Mouse (Mus musculus): ENCODE measurements around the gene Dcaf10. TPM values are rescaled to one million over a fixed set of nuclear protein-coding genes. Genes with fewer than 3 reads are reported as not detected.

Dcaf10 gene
- polyA plus RNA-seq, 1 experiment from 2014 or later = 15.6 TPM

GRCm38 (mm10) chr4:45421519-45422260 is 79.8 kb downstream of the Dcaf10 start:
- H3K4me1 ChIP-seq (replicated peaks) = peaks cover 32% of the 10 kb centered on the region

DNA sequence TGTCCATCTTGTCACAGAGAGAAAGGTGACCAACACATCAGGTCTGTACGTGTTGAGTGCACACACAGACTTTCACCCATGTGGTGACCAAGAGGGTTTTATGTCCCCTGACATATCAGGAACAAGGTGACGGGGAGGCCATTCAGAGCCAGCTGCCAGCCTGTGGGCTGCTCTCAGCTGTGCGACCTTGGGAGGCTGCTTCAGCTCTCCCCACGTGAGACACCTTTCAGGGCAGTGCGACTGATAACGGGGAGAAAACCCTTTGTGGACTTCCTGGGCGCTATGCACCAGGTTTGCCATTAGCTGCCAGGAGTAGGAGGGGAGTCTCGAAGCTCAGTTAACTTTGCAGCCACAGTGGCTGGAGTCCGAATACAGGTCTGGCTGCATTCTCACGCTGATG is 80.7 kb downstream of the Dcaf10 start:
- Histone ChIP-seq H3K9me3 (replicated peaks) (no peaks in the 10 kb centered on the region), H3K4me3 (no peak overlapping the region), H3K9ac (0 out of 2 replicates have a peak overlapping the region, but pooled peaks have one; percentile 1), H3K4me1 (replicated peaks) (peaks cover 32% of the 10 kb centered on the region), H3K4me2 (no peak overlapping the region), H3K36me3 (peaks cover 8% of the 10 kb centered on the region; the same call in 1 of the 2 replicates), H3K27me3 (replicated peaks) (no peaks in the 10 kb centered on the region), H3K27ac (ENCODE audit: poor library complexity, severe bottlenecking) (peak overlapping the region; percentile 36; the same call in 1 of the 2 replicates)
- WGBS = 52% methylated on average over 10 of the region's 10 CpGs
- no peak for ATAC-seq (ENCODE audit: insufficient number of reproducible peaks, low FRiP score)

More at GRCm38 (mm10) chr4:45421519-45422260, 79.8 kb downstream of the Dcaf10 start:
- WGBS = 80% methylated on average over 11 of the region's 11 CpGs
- Histone ChIP-seq H3K36me3 (peaks cover 8% of the 10 kb centered on the region; the same call in 1 of the 2 replicates), H3K27ac (ENCODE audit: poor library complexity, severe bottlenecking) (no peak overlapping the region), H3K9me3 (replicated peaks) (no peaks in the 10 kb centered on the region), H3K9ac (no peak overlapping the region), H3K4me3 (no peak overlapping the region), H3K27me3 (replicated peaks) (no peaks in the 10 kb centered on the region), H3K4me2 (no peak overlapping the region)
- ATAC-seq (ENCODE audit: insufficient number of reproducible peaks, low FRiP score) = no peak

DNA sequence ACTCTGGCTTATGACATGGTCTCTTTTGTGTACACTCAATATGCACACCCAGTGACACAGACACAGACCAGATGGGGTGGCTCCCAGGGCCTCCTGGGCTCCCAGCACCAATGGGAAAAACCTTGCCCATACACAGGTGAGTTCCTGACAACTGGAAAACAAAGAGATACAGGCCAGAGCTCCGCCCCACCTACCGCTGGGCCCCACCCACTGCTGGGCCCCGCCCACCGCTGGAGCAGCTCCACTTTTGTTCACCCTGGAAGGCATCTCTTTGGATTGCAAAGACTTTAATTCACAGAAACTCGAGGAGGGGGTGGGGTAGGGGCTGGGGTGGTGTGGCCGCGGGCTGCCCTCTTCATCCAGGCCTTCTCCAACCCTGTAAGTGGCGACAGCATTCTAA is 81.5 kb downstream of the Dcaf10 start:
- Histone ChIP-seq H3K27ac (ENCODE audit: poor library complexity, severe bottlenecking) (no peak overlapping the region), H3K4me2 (no peak overlapping the region), H3K4me3 (no peak overlapping the region), H3K36me3 (peaks cover 8% of the 10 kb centered on the region; the same call in 1 of the 2 replicates), H3K4me1 (replicated peaks) (peaks cover 32% of the 10 kb centered on the region), H3K27me3 (replicated peaks) (no peaks in the 10 kb centered on the region), H3K9ac (no peak overlapping the region), H3K9me3 (replicated peaks) (no peaks in the 10 kb centered on the region)
- 44% methylated on average over 8 of the region's 8 CpGs for WGBS
- ATAC-seq (ENCODE audit: insufficient number of reproducible peaks, low FRiP score) = peak; percentile 43; the same call in 1 of the 2 replicates

- Histone ChIP-seq H3K27ac (ENCODE audit: poor library complexity, severe bottlenecking) (no peak overlapping the region), H3K4me2 (no peak overlapping the region), H3K9ac (no peak overlapping the region), H3K4me3 (no peak overlapping the region), H3K27me3 (replicated peaks) (no peaks in the 10 kb centered on the region), H3K36me3 (peaks cover 12% of the 10 kb centered on the region; the same call in 1 of the 2 replicates), H3K9me3 (replicated peaks) (no peaks in the 10 kb centered on the region), H3K4me1 (replicated peaks) (peaks cover 29% of the 10 kb centered on the region)
- no peak for ATAC-seq (ENCODE audit: insufficient number of reproducible peaks, low FRiP score)
- WGBS = 77% methylated on average over 13 of the region's 13 CpGs
Observed at GRCm38 (mm10) chr4:45426724-45427457, 85.0 kb downstream of the Dcaf10 start.

Small RNA genes lying within 50 kb of the gene (microRNA-seq; reads per million reads assigned to microRNA genes)
- gene Gm25692 = not detected

Other genes starting within 250 kb of the Dcaf10 start
- 207 and 213 TPM in 2 replicates for gene Tomm5, start 234.0 kb upstream of the Dcaf10 start, polyA plus RNA-seq (2016; fragmentation: Nextera tagmentation; extraction: Ambion mirVana)
- 3.3 and 3.5 TPM in 2 replicates for gene Frmpd1, start 157.2 kb upstream of the Dcaf10 start, polyA plus RNA-seq (2016; fragmentation: Nextera tagmentation; extraction: Ambion mirVana)
- gene Trmt10b, start 45.0 kb upstream of the Dcaf10 start, polyA plus RNA-seq (2016; fragmentation: Nextera tagmentation; extraction: Ambion mirVana) = 9.3 and 10.1 TPM in 2 replicates
- 36.6 and 37.0 TPM in 2 replicates for gene Exosc3, start 631 bp downstream of the Dcaf10 start, polyA plus RNA-seq (2016; fragmentation: Nextera tagmentation; extraction: Ambion mirVana)
- 73.4 and 75.6 TPM in 2 replicates for gene Slc25a51, start 66.7 kb downstream of the Dcaf10 start, polyA plus RNA-seq (2016; fragmentation: Nextera tagmentation; extraction: Ambion mirVana)
- 13.9 and 15.3 TPM in 2 replicates for gene Shb, start 190.4 kb downstream of the Dcaf10 start, polyA plus RNA-seq (2016; fragmentation: Nextera tagmentation; extraction: Ambion mirVana)

Measured in heart, embryonic 12.5 days (tissue).